Mouse (Mus musculus) gastrocnemius, adult 2 months (tissue): ENCODE data around the gene Il11. TPM values are rescaled to one million over a fixed set of nuclear protein-coding genes. Genes with fewer than 3 reads are reported as not detected.

Experiments
- DNase-seq: peaks from one replicate; pipeline ENCODE4 v3.0.0; 2022
- H3K27ac ChIP-seq: fragments of 200-600 bp; 2 replicates; pipeline ENCODE4 v1.8.1; 2022; ENCODE audit warnings: mild to moderate bottlenecking
- H3K4me3 ChIP-seq: fragments of 200-600 bp; 2 replicates; pipeline ENCODE4 v1.8.1; 2022; ENCODE audit warnings: mild to moderate bottlenecking, moderate library complexity
- CTCF ChIP-seq: fragments of 200-600 bp; IDR thresholded peaks from 2 replicates; pipeline ENCODE4 v1.8.1; 2022; ENCODE audit warnings: antibody characterized with exemption, mild to moderate bottlenecking, moderate library complexity
- intact Hi-C: fragments of 180-260 bp; cut with DNase I; formaldehyde crosslinking; loops from one replicate; pipeline ENCODE4 v1.15.1; 2025
- total RNA-seq, 2 experiments: library from RNA; stranded (reverse); gene quantifications; 2 replicates each; pipeline ENCODE4 v1.2.3; 2021

Il11 gene
- total RNA-seq, 2 experiments from 2014 or later = not detected

GRCm38 (mm10) chr7:4725169-4725568 is 57.5 kb downstream of the Il11 start, which contains the start of gene Tmem150b:
Tmem150b (minus strand) TSS chr7:4725249.
- intact Hi-C loops = no loop called here
- no peak for DNase-seq
- no peak for TF ChIP-seq CTCF
- peak within 1 kb of the TSS; percentile 61 for H3K4me3 ChIP-seq
- H3K27ac ChIP-seq = peak within 1 kb of the TSS; percentile 35

GRCm38 (mm10) chr7:4724359-4724758 is 58.3 kb downstream of the Il11 start:
- Histone ChIP-seq H3K27ac (no peak overlapping the region), H3K4me3 (peak overlapping the region; percentile 61)
- no peak for TF ChIP-seq CTCF
- intact Hi-C loops = no loop called here
- DNase-seq = no peak

GRCm38 (mm10) chr7:4723508-4723907 is 59.2 kb downstream of the Il11 start:
- peak overlapping the region; percentile 61 for H3K4me3 ChIP-seq
- TF ChIP-seq CTCF = no peak
- intact Hi-C loops = no loop called here
- H3K27ac ChIP-seq = 0 out of 2 replicates have a peak overlapping the region, but pooled peaks have one; percentile 16
- DNase-seq = no peak

Other genes starting within 250 kb of the Il11 start
- not detected for gene Syt5, start 235.3 kb downstream of the Il11 start, total RNA-seq
- gene Ptprh, start 178.8 kb downstream of the Il11 start, total RNA-seq = not detected
- 1 to 10 TPM; 2.6 to 3.3 TPM for gene Tmem86b, start 151.4 kb downstream of the Il11 start, total RNA-seq
- 10 to 100 TPM; 45.0 to 51.2 TPM for gene Ppp6r1, start 123.8 kb downstream of the Il11 start, total RNA-seq
- 10 to 100 TPM; 23.4 to 29.8 TPM for gene Hspbp1, start 97.8 kb downstream of the Il11 start, total RNA-seq
- under 1 TPM; 0.48 to 0.75 TPM for gene Brsk1, start 92.3 kb downstream of the Il11 start, total RNA-seq
- gene Tmem150b, start 57.6 kb downstream of the Il11 start, total RNA-seq = under 1 TPM in 1 of 2 experiments, not detected in 1; 0.22 TPM
- gene Kmt5c, start 42.7 kb downstream of the Il11 start, total RNA-seq = 10 to 100 TPM in 1 of 2 experiments, 1 to 10 TPM in 1; 8.0 to 11.5 TPM
- under 1 TPM; 0.51 to 0.78 TPM for gene Cox6b2, start 29.8 kb downstream of the Il11 start, total RNA-seq
- not detected for gene Fam71e2, start 11.6 kb downstream of the Il11 start, total RNA-seq
- gene Tmem190, start 78 bp upstream of the Il11 start, total RNA-seq = not detected
- 10 to 100 TPM in 1 of 2 experiments, 1 to 10 TPM in 1; 8.0 to 10.6 TPM for gene Tmem238, start 6.8 kb upstream of the Il11 start, total RNA-seq
- gene Rpl28, start 10.0 kb upstream of the Il11 start, total RNA-seq = 100 to 1,000 TPM; 483 to 569 TPM
- 10 to 100 TPM; 76.4 to 82.7 TPM for gene Ube2s, start 29.7 kb upstream of the Il11 start, total RNA-seq
- not detected for gene Shisa7, start 61.8 kb upstream of the Il11 start, total RNA-seq
- 1 to 10 TPM; 3.9 TPM for gene Isoc2b, start 87.4 kb upstream of the Il11 start, total RNA-seq
- 10 to 100 TPM; 26.4 to 33.5 TPM for gene Isoc2a, start 94.3 kb upstream of the Il11 start, total RNA-seq
- gene Gm36210, start 123.7 kb upstream of the Il11 start, total RNA-seq = under 1 TPM; 0.17 to 0.38 TPM
- gene Zfp628, start 132.4 kb upstream of the Il11 start, total RNA-seq = 10 to 100 TPM in 1 of 2 experiments, 1 to 10 TPM in 1; 8.5 to 10.7 TPM
- 1 to 10 TPM; 2.7 to 5.9 TPM for gene Nat14, start 139.2 kb upstream of the Il11 start, total RNA-seq
- gene Ssc5d, start 142.9 kb upstream of the Il11 start, total RNA-seq = 1 to 10 TPM; 4.3 to 8.7 TPM
- 10 to 100 TPM; 36.7 to 77.0 TPM for gene Sbk2, start 181.5 kb upstream of the Il11 start, total RNA-seq
- gene Sbk3, start 188.3 kb upstream of the Il11 start, total RNA-seq = 1 to 10 TPM in 1 of 2 experiments, under 1 TPM in 1; 0.46 to 5.2 TPM
- 1 to 10 TPM; 8.8 to 9.5 TPM for gene Zfp579, start 213.3 kb upstream of the Il11 start, total RNA-seq
- 10 to 100 TPM in 1 of 2 experiments, 1 to 10 TPM in 1; 6.5 to 10.4 TPM for gene Zfp524, start 231.6 kb upstream of the Il11 start, total RNA-seq
- 10 to 100 TPM; 23.2 to 23.3 TPM for gene Fiz1, start 231.8 kb upstream of the Il11 start, total RNA-seq
- not detected for gene Gm44973, start 232.6 kb upstream of the Il11 start, total RNA-seq
- 10 to 100 TPM; 12.9 to 15.6 TPM for gene Zfp865, start 237.5 kb upstream of the Il11 start, total RNA-seq
- gene Ccdc106, start 237.7 kb upstream of the Il11 start, total RNA-seq = not detected